Mouse (Mus musculus): ENCODE results near the gene Prkca. TPM values are rescaled to one million over a fixed set of nuclear protein-coding genes. Genes with fewer than 3 reads are reported as not detected.

Gene Prkca
- total and polyA plus RNA-seq, 3 experiments = 15.3 to 30.9 (median 19.9) TPM

DNA sequence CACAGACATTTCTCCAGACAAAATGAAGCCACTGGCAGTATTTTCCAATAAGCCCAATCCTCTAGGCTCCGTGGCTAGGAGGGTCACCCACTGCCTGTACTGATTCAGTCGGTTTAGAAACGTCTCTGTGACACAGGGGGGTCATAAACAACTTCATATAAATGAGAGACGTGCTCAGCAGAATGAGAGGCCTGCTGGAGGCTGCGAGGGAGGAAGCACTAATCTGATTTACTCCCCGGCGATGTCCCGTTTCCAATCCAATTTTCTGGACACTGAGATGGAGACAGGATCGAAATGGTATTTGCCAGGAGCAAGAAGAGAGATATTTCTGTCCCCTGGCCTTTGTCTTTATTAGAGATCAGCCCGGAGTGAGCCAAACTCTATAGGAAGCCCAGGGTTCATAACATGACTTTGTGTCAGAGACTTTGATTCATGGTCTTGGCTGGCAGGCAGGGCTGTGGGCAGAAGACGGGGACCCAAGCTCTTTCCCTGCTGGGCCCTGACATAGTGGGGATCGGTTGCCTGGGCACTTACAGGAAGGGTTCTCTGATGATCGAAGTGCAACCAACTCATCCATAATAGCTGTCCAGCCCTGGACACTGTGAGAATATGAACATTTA, 120.0 kb downstream of the Prkca start:
- Histone ChIP-seq H3K4me3 (ENCODE audit: control insufficient read depth in 1 of 2, insufficient read depth in 1 of 2, low read depth in 2 of 2, low read length in 2 of 2) (no peak overlapping the region), H3K79me2 (ENCODE audit: control insufficient read depth, insufficient read depth, low read length, poor library complexity) (no peaks in the 10 kb centered on the region), H3K27ac (ENCODE audit: control insufficient read depth, low read depth, low read length) (no peak overlapping the region), H3K36me3 (ENCODE audit: control insufficient read depth in 1 of 2, insufficient read depth in 2 of 2, low read length in 2 of 2) (no peaks in the 10 kb centered on the region; a peak in 1 of 4 replicates), H3K27me3 (ENCODE audit: control insufficient read depth in 1 of 2, insufficient read depth in 2 of 2, low read length in 2 of 2) (no peaks in the 10 kb centered on the region), H3K9me3 (replicated peaks; ENCODE audit: insufficient read depth, low read length) (no peaks in the 10 kb centered on the region), H3K9ac (ENCODE audit: control insufficient read depth, low read depth, low read length, poor library complexity, severe bottlenecking) (no peak overlapping the region), H3K4me1 (ENCODE audit: control insufficient read depth in 1 of 2, insufficient read depth in 2 of 2, low read length in 2 of 2) (peaks cover 2 to 4% of the 10 kb centered on the region in 2 experiments; a peak in 3 of 4 replicates)
- no peak for DNase-seq (ENCODE audit: low read depth, low spot score)
- TF ChIP-seq CTCF (IDR thresholded peaks at IDR 0.05 in 2 of 3, conservative IDR thresholded peaks at IDR 0.05 in 1 of 3; ENCODE audit: control insufficient read depth in 1 of 3, insufficient read depth in 1 of 3, low read depth in 2 of 3, low read length in 3 of 3, poor library complexity in 1 of 3, severe bottlenecking in 1 of 3) = no peak
- TF ChIP-seq BHLHE40 (IDR thresholded peaks at IDR 0.05; ENCODE audit: borderline replicate concordance, low read depth, low read length) = no peak
- TF ChIP-seq NRF1 (IDR thresholded peaks at IDR 0.05; ENCODE audit: insufficient read depth, low read depth, low read length, poor library complexity, severe bottlenecking) = no peak
- no peak for TF ChIP-seq TCF12 (IDR thresholded peaks at IDR 0.05; ENCODE audit: low read depth, low read length)
- no peak for TF ChIP-seq SIN3A (IDR thresholded peaks at IDR 0.05; ENCODE audit: low read length)
- TF ChIP-seq GATA1 (IDR thresholded peaks at IDR 0.05; ENCODE audit: low read depth, low read length) = no peak
- TF ChIP-seq MAZ (IDR thresholded peaks at IDR 0.05; ENCODE audit: low read depth, low read length) = no peak
- no peak for TF ChIP-seq MXI1 (IDR thresholded peaks at IDR 0.05; ENCODE audit: low read depth, low read length)
- no peak for TF ChIP-seq ZNF384 (IDR thresholded peaks at IDR 0.05; ENCODE audit: low read depth, low read length)

DNA sequence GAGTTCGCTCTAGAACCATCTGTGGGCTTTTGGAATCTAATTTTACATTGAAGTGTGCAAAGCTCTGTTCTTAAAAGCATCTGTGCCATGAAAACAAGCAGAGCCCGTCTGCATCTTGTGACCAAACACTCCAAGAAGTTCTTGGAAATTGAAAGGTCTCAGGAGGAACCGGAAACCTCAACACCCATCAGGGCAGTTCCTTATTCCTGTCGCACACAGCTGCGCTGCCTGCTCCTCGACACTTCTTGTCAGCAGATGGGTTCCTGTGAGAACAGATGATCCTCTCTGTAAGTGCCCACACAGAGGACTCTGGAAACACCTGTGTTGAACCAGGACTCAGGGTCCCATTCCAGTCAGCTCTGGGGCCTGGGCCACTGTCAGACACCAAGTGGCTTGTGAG, 120.6 kb downstream of the Prkca start:
- Histone ChIP-seq H3K27ac (ENCODE audit: control insufficient read depth, low read depth, low read length) (no peak overlapping the region), H3K79me2 (ENCODE audit: control insufficient read depth, insufficient read depth, low read length, poor library complexity) (no peaks in the 10 kb centered on the region), H3K4me1 (ENCODE audit: control insufficient read depth in 1 of 2, insufficient read depth in 2 of 2, low read length in 2 of 2) (no peaks in the 10 kb centered on the region), H3K9ac (ENCODE audit: control insufficient read depth, low read depth, low read length, poor library complexity, severe bottlenecking) (no peak overlapping the region), H3K36me3 (ENCODE audit: control insufficient read depth in 1 of 2, insufficient read depth in 2 of 2, low read length in 2 of 2) (no peaks in the 10 kb centered on the region), H3K27me3 (ENCODE audit: control insufficient read depth in 1 of 2, insufficient read depth in 2 of 2, low read length in 2 of 2) (no peaks in the 10 kb centered on the region), H3K9me3 (replicated peaks; ENCODE audit: insufficient read depth, low read length) (no peaks in the 10 kb centered on the region), H3K4me3 (ENCODE audit: control insufficient read depth in 1 of 2, insufficient read depth in 1 of 2, low read depth in 2 of 2, low read length in 2 of 2) (no peak overlapping the region)
- no peak for TF ChIP-seq CHD2 (IDR thresholded peaks at IDR 0.05; ENCODE audit: low read length)
- no peak for TF ChIP-seq MEF2A (IDR thresholded peaks at IDR 0.05; ENCODE audit: extremely low read depth, insufficient replicate concordance, low read depth, low read length, poor library complexity, severe bottlenecking)
- no peak for TF ChIP-seq USF2 (IDR thresholded peaks at IDR 0.05; ENCODE audit: borderline replicate concordance in 1 of 2, insufficient read depth in 1 of 2, low read depth in 1 of 2, low read length in 2 of 2)
- TF ChIP-seq SMC3 (IDR thresholded peaks at IDR 0.05; ENCODE audit: low read depth, low read length) = no peak
- TF ChIP-seq RAD21 (IDR thresholded peaks at IDR 0.05; ENCODE audit: low read depth, low read length) = no peak
- no peak for TF ChIP-seq E2F4 (IDR thresholded peaks at IDR 0.05; ENCODE audit: borderline replicate concordance, low read depth, low read length)
- TF ChIP-seq NELFE (IDR thresholded peaks at IDR 0.05; ENCODE audit: low read depth, low read length) = no peak
- no peak for TF ChIP-seq ZC3H11A (IDR thresholded peaks at IDR 0.05; ENCODE audit: low read depth, low read length)
- TF ChIP-seq HCFC1 (IDR thresholded peaks at IDR 0.05; ENCODE audit: low read depth, low read length) = no peak
- no peak for TF ChIP-seq CHD1 (IDR thresholded peaks at IDR 0.05; ENCODE audit: low read depth, low read length)
- no peak for TF ChIP-seq TAL1 (IDR thresholded peaks at IDR 0.05; ENCODE audit: low read length)
- no peak for TF ChIP-seq TBP (IDR thresholded peaks at IDR 0.05; ENCODE audit: low read depth, low read length)
- DNase-seq (ENCODE audit: low read depth, low spot score) = no peak

All from MEL (cell line).